Mouse (Mus musculus) hindbrain, embryonic 11.5 days (tissue): Measurements from ENCODE around the gene Arl5a. TPM values are rescaled to one million over a fixed set of nuclear protein-coding genes. Genes with fewer than 3 reads are reported as not detected.

Experiments
- ATAC-seq: fragments of 200-750 bp; cut with Nextera tagmentation; 2 replicates; pipeline ENCODE4 v1.8.0; 2017; ENCODE audit warnings: mild to moderate bottlenecking, moderate TSS enrichment, moderate library complexity; ENCODE audit not compliant: low FRiP score
- DNase-seq: peaks from one replicate; pipeline ENCODE4 v3.0.0-alpha.2; 2015; ENCODE audit warnings: low spot score
- H3K27ac ChIP-seq: fragments of 300-500 bp; sonication (generic); 2 replicates; pipeline ENCODE4 v1.5.1; 2014; ENCODE audit warnings: mild to moderate bottlenecking, low read depth, low read length
- H3K27me3 ChIP-seq: fragments of 300-500 bp; sonication (generic); 2 replicates; pipeline ENCODE4 v1.6.1; 2014; ENCODE audit warnings: mild to moderate bottlenecking, low read length, moderate library complexity, mixed read lengths; ENCODE audit not compliant: control insufficient read depth, insufficient read depth
- H3K36me3 ChIP-seq: fragments of 300-500 bp; sonication (generic); 2 replicates; pipeline ENCODE4 v1.6.1; 2014; ENCODE audit warnings: mild to moderate bottlenecking, low read length, moderate library complexity, mixed read lengths; ENCODE audit not compliant: control insufficient read depth, insufficient read depth
- H3K4me1 ChIP-seq: fragments of 300-500 bp; sonication (generic); replicated peaks from 2 replicates; pipeline ENCODE4 v1.6.1; 2014; ENCODE audit warnings: low read length, mixed read lengths; ENCODE audit not compliant: control insufficient read depth, insufficient read depth
- H3K4me2 ChIP-seq: fragments of 300-500 bp; sonication (generic); replicated peaks from 2 replicates; pipeline ENCODE4 v1.6.1; 2014; ENCODE audit warnings: mild to moderate bottlenecking, low read depth, low read length
- H3K4me3 ChIP-seq: fragments of 300-500 bp; sonication (generic); 2 replicates; pipeline ENCODE4 v1.5.1; 2014; ENCODE audit warnings: low read depth, low read length
- H3K9ac ChIP-seq: fragments of 300-500 bp; sonication (generic); 2 replicates; pipeline ENCODE4 v1.6.1; 2014; ENCODE audit warnings: low read depth, low read length
- H3K9me3 ChIP-seq: fragments of 300-500 bp; sonication (generic); 2 replicates; pipeline ENCODE4 v1.6.1; 2016; ENCODE audit warnings: low read length; ENCODE audit not compliant: control insufficient read depth
- WGBS: fragments of 180-500 bp; shearing (Covaris S2); extraction: QIAGEN DNeasy Blood & Tissue Kit; methylation state at CpG from one replicate; pipeline ENCODE4 v1.1.7; 2014; 5-methylcytosine and 5-hydroxymethylcytosine counted together
- polyA plus RNA-seq: library from polyadenylated mRNA; unstranded; fragments of >200 nt; fragmentation: Nextera tagmentation; extraction: Ambion mirVana; gene quantifications from 2 replicates; pipeline ENCODE4 v1.2.1, GENCODE M21; 2014

Arl5a gene
- polyA plus RNA-seq, 1 experiment from 2014 or later: 61.1 TPM

GRCm38 (mm10) chr2:52425523-52425795, 758 bp upstream of the Arl5a start:
- H3K27ac ChIP-seq: no peak overlapping the region
- no peak for DNase-seq
- H3K4me1 ChIP-seq: no peaks in the 10 kb centered on the region
- no peaks in the 10 kb centered on the region for H3K36me3 ChIP-seq
- whole genome bisulfite sequencing: 32% methylated on average over 10 of the region's 10 CpGs
- no peaks in the 10 kb centered on the region for H3K27me3 ChIP-seq
- H3K4me3 ChIP-seq: peak overlapping the region; percentile 68
- H3K4me2 ChIP-seq: peak overlapping the region; percentile 52
- peak overlapping the region; percentile 59 for H3K9ac ChIP-seq
- ATAC-seq: no peak
- no peaks in the 10 kb centered on the region for H3K9me3 ChIP-seq

GRCm38 (mm10) chr2:52424248-52424728, 413 bp downstream of the Arl5a start:
- peak overlapping the region; percentile 80 for H3K9ac ChIP-seq
- no peaks in the 10 kb centered on the region for H3K27me3 ChIP-seq
- H3K4me1 ChIP-seq: no peaks in the 10 kb centered on the region
- H3K4me2 ChIP-seq: peak overlapping the region; percentile 52
- WGBS: under 1% methylated on average over 33 of the region's 42 CpGs
- H3K27ac ChIP-seq: peak overlapping the region; percentile 78
- no peaks in the 10 kb centered on the region for H3K9me3 ChIP-seq
- H3K4me3 ChIP-seq: peak overlapping the region; percentile 68
- ATAC-seq (peak; percentile 92), DNase-seq (peak; percentile 68)
- no peaks in the 10 kb centered on the region for H3K36me3 ChIP-seq

GRCm38 (mm10) chr2:52423611-52424247, 972 bp downstream of the Arl5a start:
- H3K36me3 ChIP-seq: no peaks in the 10 kb centered on the region
- 4% methylated on average over 16 of the region's 16 CpGs for WGBS
- H3K9ac ChIP-seq: peak overlapping the region; percentile 80
- H3K27ac ChIP-seq: no peak overlapping the region
- peak overlapping the region; percentile 52 for H3K4me2 ChIP-seq
- no peaks in the 10 kb centered on the region for H3K9me3 ChIP-seq
- no peaks in the 10 kb centered on the region for H3K27me3 ChIP-seq
- H3K4me3 ChIP-seq: peak overlapping the region; percentile 68
- peak; percentile 39 for DNase-seq
- no peak for ATAC-seq
- H3K4me1 ChIP-seq: no peaks in the 10 kb centered on the region

- H3K9ac ChIP-seq: no peak overlapping the region
- 65% methylated on average over 8 of the region's 8 CpGs for whole genome bisulfite sequencing
- no peaks in the 10 kb centered on the region for H3K9me3 ChIP-seq
- no peak overlapping the region for H3K27ac ChIP-seq
- no peaks in the 10 kb centered on the region for H3K4me1 ChIP-seq
- no peaks in the 10 kb centered on the region for H3K27me3 ChIP-seq
- no peak for ATAC-seq
- no peak for DNase-seq
- peak overlapping the region; percentile 68 for H3K4me3 ChIP-seq
- H3K36me3 ChIP-seq: no peaks in the 10 kb centered on the region
- peak overlapping the region; percentile 52 for H3K4me2 ChIP-seq
Observed at GRCm38 (mm10) chr2:52422871-52423610, 1.7 kb downstream of the Arl5a start.

- WGBS: 72% methylated on average over 6 of the region's 6 CpGs
- DNase-seq (no peak), ATAC-seq (no peak)
- Histone ChIP-seq H3K4me2 (no peak overlapping the region), H3K9me3 (no peaks in the 10 kb centered on the region), H3K4me1 (no peaks in the 10 kb centered on the region), H3K36me3 (no peaks in the 10 kb centered on the region; the same call in 1 of the 2 replicates), H3K9ac (no peak overlapping the region), H3K4me3 (no peak overlapping the region), H3K27me3 (no peaks in the 10 kb centered on the region), H3K27ac (no peak overlapping the region)
Observed at GRCm38 (mm10) chr2:52421197-52421596, 3.5 kb downstream of the Arl5a start.

GRCm38 (mm10) chr2:52420001-52420710, 4.5 kb downstream of the Arl5a start:
- Histone ChIP-seq H3K9ac (no peak overlapping the region), H3K4me1 (no peaks in the 10 kb centered on the region), H3K36me3 (peaks cover 6% of the 10 kb centered on the region; the same call in 1 of the 2 replicates), H3K4me2 (no peak overlapping the region), H3K27me3 (no peaks in the 10 kb centered on the region), H3K9me3 (no peaks in the 10 kb centered on the region), H3K4me3 (no peak overlapping the region), H3K27ac (no peak overlapping the region)
- 94% methylated on average over 7 of the region's 7 CpGs for whole genome bisulfite sequencing
- no peak for ATAC-seq
- no peak for DNase-seq

- DNase-seq (no peak), ATAC-seq (no peak)
- H3K27ac ChIP-seq: no peak overlapping the region
- no peak overlapping the region for H3K4me3 ChIP-seq
- H3K9me3 ChIP-seq: no peaks in the 10 kb centered on the region
- no peaks in the 10 kb centered on the region for H3K27me3 ChIP-seq
- no peak overlapping the region for H3K9ac ChIP-seq
- H3K4me1 ChIP-seq: no peaks in the 10 kb centered on the region
- 83% methylated on average over 6 of the region's 6 CpGs for WGBS
- no peak overlapping the region for H3K4me2 ChIP-seq
- H3K36me3 ChIP-seq: peaks cover 6% of the 10 kb centered on the region; the same call in 1 of the 2 replicates
Observed at GRCm38 (mm10) chr2:52419295-52419694, 5.4 kb downstream of the Arl5a start.

- Histone ChIP-seq H3K4me2 (no peak overlapping the region), H3K36me3 (peaks cover 41% of the 10 kb centered on the region), H3K9ac (no peak overlapping the region), H3K27ac (no peak overlapping the region), H3K9me3 (peaks cover 22% of the 10 kb centered on the region), H3K4me1 (no peaks in the 10 kb centered on the region), H3K4me3 (no peak overlapping the region), H3K27me3 (no peaks in the 10 kb centered on the region)
- WGBS: 98% methylated on average over 5 of the region's 5 CpGs
- ATAC-seq (no peak), DNase-seq (no peak)
Observed at GRCm38 (mm10) chr2:52412524-52413037, 12.1 kb downstream of the Arl5a start.
